Mouse (Mus musculus) left cerebral cortex, postnatal 14 days (tissue): ENCODE data around the gene Prdm16. TPM values are rescaled to one million over a fixed set of nuclear protein-coding genes. Genes with fewer than 3 reads are reported as not detected.

Source experiments
- DNase-seq, 2 experiments: peaks; one replicate each; pipeline ENCODE4 v3.0.0; 2021 to 2022; ENCODE audit warnings: low spot score in 2 of 2, mixed read lengths in 1 of 2
- intact Hi-C: fragments of 180-260 bp; cut with DNase I; formaldehyde crosslinking; loops from one replicate; pipeline ENCODE4 v1.15.1; 2025
- total RNA-seq, 2 experiments: library from RNA; stranded (reverse); gene quantifications; 2 replicates each; pipeline ENCODE4 v1.2.3; 2021

The Prdm16 gene
- total RNA-seq, 2 experiments from 2014 or later = 6.8 TPM

- intact Hi-C loops = no loop called here
- peak; percentile 73 to 89 for DNase-seq
These were observed 136.8 kb downstream of the Prdm16 start for GRCm38 (mm10) chr4:154499701-154500523.

DNA sequence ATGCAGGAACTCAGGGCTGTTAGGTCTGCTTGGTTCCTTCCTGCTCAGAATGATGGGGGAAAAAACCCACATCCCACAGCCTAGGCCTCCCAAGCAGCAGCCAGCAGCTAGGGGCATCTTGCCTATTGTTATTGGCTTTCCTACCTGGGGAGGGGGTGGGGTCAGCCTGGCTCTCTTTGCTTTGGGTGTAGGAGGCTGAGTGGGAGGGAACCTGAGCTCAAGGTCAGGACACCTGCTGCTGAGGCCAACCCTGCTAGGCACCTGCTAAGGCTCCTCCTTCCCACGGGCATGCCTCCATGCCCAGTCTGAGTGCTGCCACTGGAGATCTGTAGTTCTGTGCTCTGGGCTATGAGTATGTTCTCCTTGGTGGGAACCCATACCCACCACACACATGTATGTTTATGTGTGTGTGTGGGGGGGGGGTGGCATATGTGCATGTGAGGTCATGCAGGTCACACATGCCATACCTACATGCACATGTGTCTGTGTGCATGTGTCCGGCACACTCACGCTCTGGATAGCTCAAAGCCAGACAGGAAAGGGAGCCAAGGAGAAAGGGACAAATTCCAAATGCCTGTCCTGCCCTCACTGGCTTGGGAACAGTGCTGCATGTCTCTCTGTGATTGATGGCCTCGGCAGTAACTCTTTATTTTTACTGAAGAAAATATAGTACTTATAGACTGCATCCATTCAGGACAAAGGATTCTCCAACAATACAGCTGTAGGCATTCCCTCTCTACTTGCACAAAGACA, 139.1 kb downstream of the Prdm16 start:
- DNase-seq = no peak
- intact Hi-C loops = no loop called here

- intact Hi-C loops = no loop called here
- DNase-seq = peak; percentile 73 to 79
These were observed 139.7 kb downstream of the Prdm16 start for GRCm38 (mm10) chr4:154496991-154497390.

GRCm38 (mm10) chr4:154496522-154496921, 140.2 kb downstream of the Prdm16 start:
- no peak for DNase-seq
- intact Hi-C loops = no loop called here

DNA sequence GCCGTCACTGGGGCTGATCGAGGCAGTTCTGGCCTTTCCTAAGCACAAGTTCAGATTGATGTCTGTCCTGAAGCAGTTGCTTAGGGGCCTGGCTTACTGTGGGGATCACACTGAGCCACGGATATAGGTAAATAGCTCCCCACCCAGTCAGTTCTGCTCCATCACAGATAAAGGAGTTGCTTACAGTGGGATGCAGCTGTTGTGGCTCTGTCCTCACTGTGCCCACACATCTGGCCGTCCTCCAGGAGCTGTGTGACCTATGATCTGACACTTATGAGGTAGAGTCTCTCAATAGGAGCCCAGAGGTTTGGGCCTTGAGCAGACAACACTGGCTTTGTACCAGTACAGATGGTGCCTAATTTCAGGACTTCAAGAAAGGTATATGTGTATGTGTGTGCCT, 142.7 kb downstream of the Prdm16 start:
- DNase-seq = no peak
- intact Hi-C loops = no loop called here

GRCm38 (mm10) chr4:154492714-154493121, 144.0 kb downstream of the Prdm16 start:
- intact Hi-C loops = no loop called here
- DNase-seq = no peak

DNA sequence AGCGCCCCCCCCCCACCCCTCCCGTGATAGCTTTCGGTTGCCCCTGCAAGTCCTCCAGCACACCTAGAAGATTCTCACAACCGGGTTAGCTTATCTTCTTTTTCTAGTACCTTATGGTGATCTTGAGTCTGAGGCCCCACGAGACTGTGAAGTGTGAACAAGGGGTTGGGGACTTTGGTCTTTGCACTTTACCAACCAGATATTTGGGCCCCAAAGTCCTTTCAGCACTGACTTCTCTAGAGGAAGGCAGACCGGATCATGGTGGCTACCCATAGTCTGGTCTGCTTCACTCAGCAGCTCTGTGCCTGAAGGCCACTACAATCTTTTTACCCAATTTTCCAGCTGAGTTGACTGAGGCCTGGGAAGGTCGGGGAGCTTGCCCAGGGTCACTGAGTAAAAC, 144.4 kb downstream of the Prdm16 start:
- no peak for DNase-seq
- intact Hi-C loops = no loop called here

GRCm38 (mm10) chr4:154488031-154488430, 148.6 kb downstream of the Prdm16 start:
- no peak for DNase-seq
- intact Hi-C loops = no loop called here

GRCm38 (mm10) chr4:154482695-154483094, 154.0 kb downstream of the Prdm16 start:
- intact Hi-C loops = no loop called here
- DNase-seq = no peak

GRCm38 (mm10) chr4:154481771-154482637, 154.7 kb downstream of the Prdm16 start:
- intact Hi-C loops = no loop called here
- no peak for DNase-seq

GRCm38 (mm10) chr4:154480544-154481260, 156.0 kb downstream of the Prdm16 start:
- intact Hi-C loops = no loop called here
- no peak for DNase-seq

DNA sequence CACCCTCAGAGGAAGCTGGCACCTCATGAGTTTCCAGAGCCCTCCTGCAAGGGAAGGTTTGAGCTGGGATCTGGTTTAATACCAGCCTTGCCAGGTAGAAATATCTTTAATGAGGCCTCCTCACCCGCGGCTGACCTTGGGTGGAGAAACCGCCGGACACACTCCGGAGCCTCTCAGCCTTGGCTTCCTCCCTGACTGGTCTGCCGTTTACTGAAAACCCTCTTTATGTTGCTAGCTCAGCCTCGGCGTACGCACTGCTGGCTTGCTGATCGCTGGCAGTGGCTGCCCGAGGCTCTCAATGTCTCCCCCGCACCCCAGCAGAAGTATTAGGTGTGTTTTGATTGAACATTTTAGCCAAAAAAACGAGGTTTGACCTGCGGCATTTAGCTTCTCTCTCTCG, 156.5 kb downstream of the Prdm16 start:
- intact Hi-C loops = no loop called here
- DNase-seq = no peak

DNA sequence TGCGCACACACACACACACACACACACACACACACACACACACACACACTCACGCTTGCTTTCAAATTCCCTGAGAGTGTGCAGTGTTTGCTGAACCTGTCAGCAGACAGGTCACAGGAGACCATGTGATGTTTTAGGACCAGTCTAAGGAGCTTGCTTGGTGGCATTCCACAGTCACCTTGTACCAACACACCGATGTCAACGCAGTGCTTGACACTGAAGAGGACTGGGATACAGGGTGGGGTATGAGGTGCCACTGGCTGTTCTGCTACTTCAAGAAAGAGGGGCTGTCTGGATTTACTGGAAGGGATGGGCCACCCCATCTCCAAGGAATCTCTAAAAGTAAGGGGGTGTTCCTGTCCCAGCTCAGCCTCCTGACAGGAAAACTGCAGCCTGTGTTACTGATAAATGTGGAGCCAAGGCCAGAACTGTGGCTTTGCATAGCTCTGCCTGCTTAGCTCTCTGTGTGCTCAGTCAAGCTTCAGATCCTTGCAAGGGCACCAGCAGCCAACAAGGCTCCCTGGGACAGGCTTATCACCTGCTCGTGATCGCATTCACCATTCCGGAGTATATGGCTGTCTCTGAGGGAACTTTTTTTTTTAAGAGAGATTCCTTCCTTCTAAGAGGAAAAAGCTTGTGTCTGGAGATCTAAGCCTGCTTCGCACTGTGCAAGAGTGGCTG, 157.6 kb downstream of the Prdm16 start:
- DNase-seq = no peak
- intact Hi-C loops = no loop called here

DNA sequence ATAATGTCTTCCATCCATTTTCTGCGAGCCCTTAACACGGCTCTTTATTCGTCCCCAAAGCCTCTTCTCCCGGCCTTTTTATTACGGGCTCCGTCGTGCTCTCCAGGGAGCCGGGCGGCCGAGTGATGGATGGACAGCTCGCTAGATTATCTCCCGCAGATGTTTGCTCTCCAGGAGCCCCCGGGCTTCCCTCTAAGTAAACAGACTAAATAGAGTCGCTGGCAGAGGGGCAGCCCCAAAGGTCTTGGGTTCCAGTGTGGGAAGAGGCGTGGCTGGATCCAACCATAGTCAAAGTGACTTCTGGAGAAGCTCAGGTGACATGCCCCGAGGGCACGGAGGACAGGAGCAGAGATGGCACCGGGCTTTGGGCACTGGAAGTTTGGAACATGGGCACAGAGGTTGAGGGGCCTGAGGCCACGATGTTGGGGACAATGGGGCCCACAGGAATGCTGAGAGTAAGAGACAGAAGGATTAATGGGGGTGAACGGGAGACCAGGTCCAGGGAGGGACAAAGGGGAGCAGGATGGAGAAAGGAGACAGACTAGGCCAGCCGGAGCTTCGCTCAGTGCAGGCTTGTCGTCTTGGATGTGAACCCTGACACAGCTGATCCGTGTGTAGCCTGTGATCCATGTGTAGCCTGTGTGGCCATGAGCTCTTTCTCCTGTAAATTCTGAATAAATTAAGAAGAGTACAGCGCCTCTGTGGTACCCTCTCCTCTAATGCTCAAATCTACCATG, 162.9 kb downstream of the Prdm16 start:
- intact Hi-C loops = no loop called here
- no peak for DNase-seq

DNA sequence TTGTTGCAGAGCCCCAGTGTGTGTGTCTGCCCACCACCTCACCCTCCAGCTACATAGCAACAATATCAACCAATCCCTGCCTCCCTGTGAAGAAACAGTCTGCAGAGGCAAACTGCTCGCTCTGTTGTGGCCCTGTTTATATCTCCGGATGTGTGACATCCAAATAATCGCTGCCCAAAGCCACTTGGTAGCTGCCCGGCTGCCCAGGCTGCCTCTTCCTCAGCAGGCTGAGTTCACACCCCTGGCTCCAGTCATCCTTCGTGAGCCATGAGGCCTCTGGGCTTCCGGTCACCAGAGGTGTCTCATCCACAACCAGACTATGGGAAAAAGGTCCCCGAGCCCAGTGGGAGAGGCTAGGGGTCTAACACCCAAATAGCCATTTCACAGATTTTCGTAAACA, 164.1 kb downstream of the Prdm16 start:
- intact Hi-C loops = no loop called here
- DNase-seq = no peak

GRCm38 (mm10) chr4:154471447-154472101, 165.1 kb downstream of the Prdm16 start:
- DNase-seq = no peak
- intact Hi-C loops = no loop called here

- intact Hi-C loops = no loop called here
- no peak for DNase-seq
These were observed 170.4 kb downstream of the Prdm16 start for GRCm38 (mm10) chr4:154466305-154466704.

- intact Hi-C loops = no loop called here
- DNase-seq = no peak
These were observed 171.6 kb downstream of the Prdm16 start for GRCm38 (mm10) chr4:154465123-154465522.
